Mouse (Mus musculus) MEL (cell line): ENCODE results near the gene Gm3371. TPM values are rescaled to one million over a fixed set of nuclear protein-coding genes. Genes with fewer than 3 reads are reported as not detected.
"Not testable (repeated sequence)": the region's sequence is repeated elsewhere in the genome, so short reads cannot be mapped to it uniquely, and the experiment has no call there.

Experiments used
- DNase-seq: peaks from one replicate; pipeline ENCODE4 v3.0.0; 2011; ENCODE audit warnings: low read depth, low spot score
- H3K27ac ChIP-seq: 2 replicates; pipeline ENCODE4 v1.5.1; 2012; ENCODE audit warnings: low read depth, mild to moderate bottlenecking, control low read depth, low read length, moderate library complexity; ENCODE audit not compliant: control insufficient read depth
- H3K27me3 ChIP-seq, 2 experiments: fragments of 150-350 bp in 1 of 2; sonication (generic) in 1 of 2; 2 replicates each; pipeline ENCODE4 v1.6.1; 2012; ENCODE audit warnings: low read length in 2 of 2, mild to moderate bottlenecking in 2 of 2, improper control_type of control experiment in 1 of 2, moderate library complexity in 1 of 2; ENCODE audit not compliant: insufficient read depth in 2 of 2, control insufficient read depth in 1 of 2
- H3K36me3 ChIP-seq, 2 experiments: 2 replicates each; pipeline ENCODE4 v1.6.1; 2012 to 2014; ENCODE audit warnings: low read length in 2 of 2, improper control_type of control experiment in 1 of 2, inconsistent platforms in 1 of 2, mild to moderate bottlenecking in 1 of 2; ENCODE audit not compliant: insufficient read depth in 2 of 2, control insufficient read depth in 1 of 2
- H3K4me1 ChIP-seq, 2 experiments: fragments of 150-350 bp in 1 of 2; sonication (generic) in 1 of 2; 2 replicates each; pipeline ENCODE4 v1.6.1; 2012; ENCODE audit warnings: low read length in 2 of 2, improper control_type of control experiment in 1 of 2, mild to moderate bottlenecking in 1 of 2; ENCODE audit not compliant: insufficient read depth in 2 of 2, control insufficient read depth in 1 of 2
- H3K4me3 ChIP-seq, 2 experiments: fragments of 150-350 bp in 1 of 2; sonication (generic) in 1 of 2; 2 replicates each; pipeline ENCODE4 v1.5.1; 2012; ENCODE audit warnings: low read depth in 2 of 2, low read length in 2 of 2, mild to moderate bottlenecking in 2 of 2, moderate library complexity in 2 of 2, control low read depth in 1 of 2, improper control_type of control experiment in 1 of 2; ENCODE audit not compliant: control insufficient read depth in 1 of 2, insufficient read depth in 1 of 2
- H3K79me2 ChIP-seq: 2 replicates; pipeline ENCODE4 v1.6.1; 2012; ENCODE audit warnings: mild to moderate bottlenecking, low read length, moderate library complexity; ENCODE audit not compliant: control insufficient read depth, poor library complexity, insufficient read depth
- H3K9ac ChIP-seq: 2 replicates; pipeline ENCODE4 v1.6.1; 2012; ENCODE audit warnings: low read depth, mild to moderate bottlenecking, control low read depth, low read length, moderate library complexity; ENCODE audit not compliant: control insufficient read depth, poor library complexity, severe bottlenecking
- H3K9me3 ChIP-seq: fragments of 150-350 bp; sonication (generic); replicated peaks from 2 replicates; pipeline ENCODE4 v1.6.1; 2012; ENCODE audit warnings: mild to moderate bottlenecking, low read length, improper control_type of control experiment, moderate library complexity; ENCODE audit not compliant: insufficient read depth
- polyA plus RNA-seq, 2 experiments: library from polyadenylated mRNA; stranded (reverse) in 1 of 2; unstranded in 1 of 2; fragments of >175 nt in 1 of 2; fragments of >200 nt in 1 of 2; gene quantifications; 2 replicates each; pipeline versions ENCODE4 v1.2.1 to v1.2.4; 2012; ENCODE audit warnings: low replicate concordance in 2 of 2, low read depth in 1 of 2; ENCODE audit not compliant: insufficient read length in 2 of 2, insufficient read depth in 1 of 2, missing spikeins in 1 of 2
- total RNA-seq: library from RNA; depleted of rRNA; stranded (reverse); fragments of 300-350 nt; gene quantifications from 2 replicates; pipeline ENCODE4 v1.2.3, GENCODE M21; 2012; rRNA removed

Gene Gm3371
- total RNA-seq (not detected in 2 replicates), polyA plus RNA-seq (not detected)

DNA sequence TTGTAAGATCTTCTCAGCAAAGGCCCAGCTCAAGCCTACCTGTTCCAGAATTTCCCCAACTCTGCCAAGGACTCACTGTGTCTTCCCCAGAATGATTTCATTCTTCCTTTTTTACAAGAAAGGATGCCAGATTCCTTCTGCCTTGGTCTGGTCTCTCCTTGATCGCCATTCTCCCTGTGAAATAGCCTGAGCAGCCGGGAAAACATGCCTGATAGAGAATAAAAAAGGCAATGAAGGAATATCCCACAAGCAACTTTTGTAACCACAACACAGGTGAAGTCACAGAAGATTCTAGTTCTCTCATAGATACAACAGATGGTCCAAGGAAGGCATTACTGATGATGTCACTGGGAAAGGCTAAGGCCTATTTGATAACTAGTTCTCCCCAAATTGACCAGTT lies at the start of gene Gm3371:
Gm3371 (minus strand) TSS at position 101 of the 400 bp plus-strand sequence.
- not testable (repeated sequence) for H3K27me3 ChIP-seq, H3K36me3 ChIP-seq, H3K9ac ChIP-seq, H3K27ac ChIP-seq, H3K4me3 ChIP-seq, H3K4me1 ChIP-seq, H3K9me3 ChIP-seq, DNase-seq, H3K79me2 ChIP-seq

DNA sequence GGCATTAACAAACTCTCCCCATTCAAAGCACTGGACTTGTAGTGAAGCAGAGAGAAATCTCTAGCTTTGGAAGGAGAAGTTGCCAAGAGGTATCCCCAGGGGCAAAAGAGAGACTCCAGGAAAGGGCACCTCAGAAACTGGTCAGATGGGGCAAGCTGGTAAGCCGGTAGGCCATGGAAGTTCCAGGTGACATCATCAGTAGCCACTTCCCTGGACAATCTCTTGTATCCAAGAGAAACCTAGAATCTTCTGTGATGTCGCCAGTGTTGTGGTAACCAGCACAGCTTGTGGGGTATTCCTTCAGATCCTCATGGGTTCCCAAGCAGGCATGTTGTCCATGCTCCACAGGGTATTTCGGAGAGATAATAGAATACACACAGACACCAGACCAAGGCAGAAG lies 22.8 kb upstream of the Gm3371 start, which contains the start of gene Gm8232:
Gm8232 (plus strand) TSS at position 301 of the 400 bp plus-strand sequence.
- not testable (repeated sequence) for DNase-seq, H3K9ac ChIP-seq, H3K4me3 ChIP-seq, H3K36me3 ChIP-seq, H3K27me3 ChIP-seq, H3K4me1 ChIP-seq, H3K79me2 ChIP-seq, H3K27ac ChIP-seq, H3K9me3 ChIP-seq

DNA sequence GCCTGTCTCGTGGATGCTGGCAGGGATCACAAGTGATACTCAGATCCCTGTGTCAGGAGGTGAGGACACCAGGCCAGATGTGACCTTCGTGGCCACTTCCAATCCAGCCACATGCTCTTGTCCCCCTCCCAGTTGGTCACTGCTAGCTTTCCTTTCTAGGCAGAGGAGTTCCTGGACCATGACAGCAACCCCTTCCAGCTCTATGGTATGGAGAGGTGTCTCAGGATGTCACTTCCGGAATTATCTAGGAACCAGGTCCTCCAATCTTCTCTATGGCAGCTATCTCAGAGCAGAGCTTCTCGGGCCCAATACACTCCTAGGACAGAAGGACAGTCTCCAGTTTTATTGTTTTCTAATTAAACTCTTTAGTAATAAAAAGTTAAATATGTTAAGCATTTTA lies 26.3 kb downstream of the Gm3371 start:
- H3K27ac ChIP-seq, H3K27me3 ChIP-seq, H3K9ac ChIP-seq, H3K4me1 ChIP-seq, H3K9me3 ChIP-seq, H3K36me3 ChIP-seq, H3K4me3 ChIP-seq, H3K79me2 ChIP-seq, DNase-seq: not testable (repeated sequence)

DNA sequence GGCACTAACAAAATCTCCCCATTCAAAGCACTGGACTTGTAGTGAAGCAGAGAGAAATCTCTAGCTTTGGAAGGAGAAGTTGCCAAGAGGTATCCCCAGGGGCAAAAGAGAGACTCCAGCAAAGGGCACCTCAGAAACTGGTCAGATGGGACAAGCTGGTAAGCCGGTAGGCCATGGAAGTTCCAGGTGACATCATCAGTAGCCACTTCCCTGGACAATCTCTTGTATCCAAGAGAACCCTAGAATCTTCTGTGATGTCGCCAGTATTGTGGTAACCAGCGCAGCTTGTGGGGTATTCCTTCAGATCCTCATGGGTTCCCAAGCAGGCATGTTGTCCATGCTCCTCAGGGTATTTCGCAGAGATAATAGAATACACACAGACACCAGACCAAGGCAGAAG lies 45.4 kb downstream of the Gm3371 start, which contains the start of gene Gm8229:
Gm8229 (plus strand) TSS at position 301 of the 400 bp plus-strand sequence.
- H3K9ac ChIP-seq, DNase-seq, H3K4me3 ChIP-seq, H3K36me3 ChIP-seq, H3K27me3 ChIP-seq, H3K27ac ChIP-seq, H3K79me2 ChIP-seq, H3K4me1 ChIP-seq, H3K9me3 ChIP-seq: not testable (repeated sequence)

DNA sequence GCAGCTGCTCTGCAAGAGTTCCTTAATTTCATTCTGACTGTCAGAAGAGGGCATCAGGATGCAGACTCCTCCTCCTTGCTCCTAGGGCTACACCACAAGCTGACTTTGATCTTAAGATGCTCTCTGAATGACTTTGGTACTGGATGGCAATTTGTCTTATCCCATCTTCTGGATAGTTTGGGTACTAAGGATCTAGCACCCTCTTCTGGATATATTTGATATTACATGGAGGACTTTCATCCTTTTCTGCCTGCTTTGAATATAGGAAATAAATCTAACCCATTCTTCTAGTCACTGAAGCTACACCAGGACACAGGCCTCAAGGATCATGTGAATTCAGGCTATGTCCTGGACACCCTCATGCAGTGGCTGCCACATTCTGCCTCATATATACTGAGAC lies 48.2 kb downstream of the Gm3371 start:
- H3K9me3 ChIP-seq, H3K9ac ChIP-seq, H3K4me3 ChIP-seq, H3K4me1 ChIP-seq, H3K27ac ChIP-seq, H3K36me3 ChIP-seq, H3K27me3 ChIP-seq, H3K79me2 ChIP-seq, DNase-seq: not testable (repeated sequence)

DNA sequence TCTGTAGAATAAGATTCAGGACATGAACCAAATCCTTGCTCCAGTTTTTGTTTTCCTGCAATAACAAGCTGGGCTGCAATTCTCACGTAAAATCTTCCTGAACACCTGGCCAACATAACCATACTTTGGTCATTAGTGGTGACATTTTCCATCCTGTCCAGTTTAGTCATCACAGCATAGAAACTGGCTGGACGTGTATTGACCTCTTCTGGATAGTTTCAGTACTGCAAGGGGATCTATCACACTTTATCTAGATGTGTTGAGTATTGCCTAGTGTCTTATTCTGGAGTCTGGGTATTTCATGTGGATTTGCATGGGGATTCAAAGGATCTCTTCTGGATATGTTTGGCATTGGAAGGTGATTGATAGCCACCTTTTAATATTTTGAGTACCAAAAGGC lies 49.1 kb downstream of the Gm3371 start:
- H3K4me1 ChIP-seq, result not testable (repeated sequence)

More for the DNA sequence above, 49.1 kb downstream of the Gm3371 start:
- H3K27me3 ChIP-seq, DNase-seq, H3K9ac ChIP-seq, H3K79me2 ChIP-seq, H3K4me3 ChIP-seq, H3K36me3 ChIP-seq, H3K27ac ChIP-seq, H3K9me3 ChIP-seq: not testable (repeated sequence)
